Mouse (Mus musculus) liver, adult 2 months (tissue): ENCODE measurements around the gene Kiss1.
A peak's percentile ranks its signal among the peaks of the same experiment; 100 is the strongest.

ENCODE experiments used
- CTCF ChIP-seq: fragments of 200-500 bp; IDR thresholded peaks from 2 replicates; pipeline ENCODE4 v1.5.1; 2011; ENCODE audit warnings: low read depth, low read length, control low read depth
- POLR2A ChIP-seq: fragments of 200-500 bp; IDR thresholded peaks from 2 replicates; pipeline ENCODE4 v1.6.1; 2011; ENCODE audit warnings: low read length, control low read depth; ENCODE audit not compliant: insufficient read depth; ENCODE audit errors: extremely low read depth

DNA sequence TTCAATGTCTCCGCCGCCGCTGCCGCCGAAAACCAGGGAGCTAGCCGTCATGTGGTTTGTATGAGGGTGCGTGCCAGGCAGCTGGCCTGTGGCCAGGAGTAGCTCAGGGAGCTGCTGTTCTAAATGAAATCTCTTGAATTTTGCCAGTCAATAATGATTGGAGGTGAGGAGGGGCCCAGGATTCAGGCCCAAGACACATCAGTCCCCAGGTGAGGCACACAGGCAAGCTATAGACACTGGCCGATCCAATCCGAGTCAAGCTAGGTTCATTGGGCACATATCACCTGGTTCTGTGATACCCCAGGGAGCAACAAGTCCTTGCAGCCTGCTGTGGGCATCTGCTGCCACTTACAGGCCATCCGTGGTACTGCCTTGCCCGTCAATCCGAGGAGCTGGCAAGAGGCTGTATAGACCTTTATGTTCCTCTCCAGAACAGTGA, 31.7 kb downstream of the Kiss1 start:
- peak; percentile 99 for TF ChIP-seq CTCF
- no peak for TF ChIP-seq POLR2A
